Mouse (Mus musculus) CD4-positive, CD25-positive, alpha-beta regulatory T cell, adult 2 months (primary cell): ENCODE measurements at regions not wholly inside any gene's neighbourhood (a gene's known extent, or its start where the extent isn't known, plus 50 kb on each side); places are given as distances from the start of the nearest gene placed in this dataset.

Experiments
- DNase-seq: peaks from one replicate; pipeline ENCODE4 v3.0.0-alpha.2; 2012; ENCODE audit warnings: low read depth, low spot score

- DNase-seq, result no peak
These were observed 59.4 kb downstream of the Cox18 start for GRCm38 (mm10) chr5:90164434-90164833.

- DNase-seq, result no peak
These were observed 60.6 kb downstream of the Cox18 start for GRCm38 (mm10) chr5:90163033-90163859.

DNA sequence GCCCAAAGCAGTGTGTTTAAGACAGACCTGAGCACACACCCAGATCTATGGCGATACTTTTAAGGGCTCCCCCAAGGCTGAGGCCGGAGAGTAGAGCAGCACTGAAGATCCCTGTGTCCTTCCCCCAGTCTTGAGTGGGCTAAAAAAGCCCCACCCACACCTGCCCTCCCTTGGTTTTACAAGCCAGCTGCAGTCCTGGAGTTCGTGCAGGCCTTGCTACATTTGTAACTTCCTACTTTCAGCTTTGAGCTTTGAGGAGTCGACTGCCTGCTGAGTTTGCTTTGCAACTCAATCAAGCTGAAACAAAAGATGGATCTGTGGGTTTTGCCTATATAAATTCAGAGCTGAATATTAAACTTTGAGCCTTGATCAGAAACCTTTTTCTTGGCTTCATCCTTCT is 63.5 kb downstream of the Cox18 start:
- DNase-seq, result no peak

DNA sequence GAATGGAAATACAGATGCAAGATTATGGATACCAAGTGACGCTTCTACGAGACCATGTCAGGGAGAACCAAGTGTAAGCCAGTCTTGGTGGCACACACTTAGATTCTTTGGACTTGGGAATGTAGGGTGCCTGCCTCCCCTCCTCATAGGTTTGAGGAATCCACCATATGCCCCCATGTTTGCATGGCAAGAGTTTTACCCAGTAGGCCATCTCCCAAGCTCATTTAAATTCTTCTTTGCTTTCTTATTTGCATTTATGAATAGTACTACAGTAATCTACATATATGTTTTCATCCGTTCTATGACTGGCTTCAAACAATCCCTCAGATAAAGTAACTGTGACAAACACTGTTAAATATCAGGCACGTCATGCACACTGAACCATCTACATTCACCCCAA is 67.3 kb downstream of the Cox18 start:
- no peak for DNase-seq

DNA sequence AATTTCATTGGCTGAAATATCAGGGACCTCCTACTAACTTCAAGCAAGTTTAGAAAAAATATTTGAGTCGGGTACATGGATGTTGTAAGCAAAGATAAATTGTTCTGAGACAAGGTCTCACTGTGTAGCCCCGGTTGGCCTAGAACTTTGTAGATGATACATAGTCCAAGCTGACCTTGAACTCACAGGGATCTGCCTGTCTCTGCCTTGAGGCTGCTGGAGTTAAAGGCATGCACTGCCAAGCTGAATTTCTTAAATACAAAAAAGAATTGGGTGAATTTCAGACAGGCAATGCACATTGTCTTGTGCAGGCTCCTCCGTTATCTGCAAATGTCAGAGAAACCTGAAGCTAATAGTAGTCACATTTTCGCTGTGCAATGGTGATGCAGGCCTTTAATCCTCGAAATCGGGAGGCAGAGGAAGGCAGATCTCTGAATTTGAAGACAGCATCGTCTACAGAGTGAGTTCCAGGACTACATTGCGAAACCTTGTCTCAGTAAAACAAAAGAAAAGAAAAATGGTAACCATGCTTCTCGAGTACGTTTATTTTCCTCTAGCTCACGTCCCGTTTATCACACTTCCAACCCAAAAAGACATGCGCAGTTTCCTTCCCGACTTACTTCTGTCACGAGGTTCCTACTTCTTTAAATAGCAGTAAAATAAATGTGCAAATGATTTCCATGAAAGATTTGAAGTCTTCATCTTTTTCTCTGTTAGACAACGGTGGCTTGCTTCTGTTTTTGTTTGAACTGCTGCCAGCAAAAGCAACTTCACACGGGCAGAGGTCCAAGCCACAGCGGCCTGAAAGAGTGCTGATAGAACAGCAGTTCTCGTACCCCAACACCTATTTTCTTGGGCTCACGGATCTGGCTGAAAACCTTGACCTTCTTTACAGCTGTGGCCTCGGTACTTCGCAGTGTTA is 73.9 kb downstream of the Cox18 start:
- no peak for DNase-seq

- DNase-seq, result no peak
These were observed 87.8 kb downstream of the Cox18 start for GRCm38 (mm10) chr5:90135971-90136370.

DNA sequence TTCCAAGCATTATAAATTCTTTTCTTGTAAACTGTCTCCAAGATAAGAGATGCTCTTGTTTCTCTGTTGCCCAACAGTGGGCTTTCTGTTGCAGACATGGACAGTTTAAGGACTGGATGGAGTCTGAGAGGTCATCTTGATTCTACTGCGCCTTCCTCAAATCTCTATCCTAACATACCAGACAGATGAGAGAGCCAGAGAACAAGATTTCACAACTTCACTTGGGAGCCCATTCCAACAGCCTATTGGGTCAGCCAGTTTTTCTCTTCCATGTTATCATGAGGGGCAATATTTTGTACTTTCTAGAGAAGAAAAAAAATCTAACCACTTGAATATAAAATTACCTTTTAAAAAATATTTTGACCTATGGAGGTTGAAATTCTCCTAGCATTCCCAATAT is 116.8 kb downstream of the Cox18 start:
- DNase-seq, result no peak

GRCm38 (mm10) chr5:90104672-90105071 is 119.1 kb downstream of the Cox18 start:
- DNase-seq, result no peak

DNA sequence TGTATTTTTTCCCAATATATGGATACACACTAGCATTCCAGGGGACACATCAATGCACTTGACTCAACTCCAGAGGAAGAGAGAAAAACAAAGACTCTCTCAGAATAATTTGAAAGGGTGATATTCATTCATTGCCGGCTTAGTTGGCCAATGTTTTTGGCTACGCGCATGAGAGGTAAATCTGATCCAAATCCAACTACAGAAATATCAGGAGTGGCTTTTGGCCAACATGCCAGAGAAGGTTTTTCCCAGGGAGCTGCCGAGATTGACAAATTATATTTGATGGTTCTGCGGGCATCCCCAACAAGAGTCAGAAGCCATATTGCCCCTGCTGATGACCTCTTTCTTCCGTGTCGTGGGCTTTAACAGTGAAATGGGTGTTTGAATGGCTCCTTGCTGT is 135.3 kb downstream of the Cox18 start:
- DNase-seq, result no peak

- DNase-seq, result no peak
These were observed 137.3 kb downstream of the Cox18 start for GRCm38 (mm10) chr5:90086491-90086890.

- DNase-seq, result no peak
These were observed 146.7 kb downstream of the Cox18 start for GRCm38 (mm10) chr5:90077025-90077536.

DNA sequence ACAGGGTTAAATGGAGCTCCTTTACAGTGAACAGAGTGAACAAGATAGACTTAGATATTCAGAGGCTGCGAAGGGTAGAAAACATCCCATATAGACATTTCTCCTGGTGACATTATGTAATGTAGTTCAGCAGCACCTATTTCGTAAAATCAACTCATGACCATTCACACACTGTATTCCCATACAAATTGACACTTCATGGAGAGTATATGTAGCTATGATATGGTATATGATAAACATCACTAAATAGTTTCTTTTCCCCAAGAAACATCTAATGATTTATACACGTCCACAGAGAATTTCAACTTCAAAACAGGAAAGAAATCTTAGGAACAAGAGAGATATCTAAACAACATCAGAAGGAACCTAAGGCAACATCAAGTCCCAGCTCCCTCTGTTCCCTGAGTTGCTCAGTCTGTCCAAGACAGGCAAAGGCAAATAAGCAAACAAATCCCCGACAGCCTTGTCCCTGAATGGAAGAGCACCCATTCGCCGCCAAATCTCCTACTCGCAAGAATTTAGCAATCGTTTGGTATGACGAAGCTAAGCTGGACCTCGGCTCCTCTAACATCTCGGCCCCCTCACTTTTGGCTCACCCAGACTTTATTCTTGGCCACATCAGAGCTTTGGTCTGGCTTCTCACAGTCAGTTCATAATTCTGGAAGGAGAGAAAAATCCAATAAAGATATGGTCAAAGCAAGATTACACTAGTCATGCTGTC is 148.0 kb downstream of the Cox18 start:
- no peak for DNase-seq

DNA sequence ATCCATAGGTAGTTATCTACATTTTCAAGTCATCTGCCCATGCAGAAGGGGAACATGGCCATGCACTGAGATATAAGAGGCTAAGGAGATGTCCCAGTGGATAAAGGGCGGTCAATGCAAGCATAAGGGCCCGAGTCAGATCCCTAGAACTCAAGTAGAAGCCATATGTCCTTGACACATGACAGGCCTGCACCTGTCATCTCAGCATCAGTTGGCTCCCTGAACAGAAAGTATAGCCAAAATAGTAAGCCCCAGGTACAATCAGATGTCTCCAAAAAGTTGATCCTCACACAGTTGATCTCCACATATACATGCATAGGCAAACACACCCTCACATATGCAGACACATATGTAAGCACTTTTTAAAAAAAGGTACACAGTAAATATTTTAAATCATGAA is 152.0 kb downstream of the Cox18 start:
- no peak for DNase-seq

DNA sequence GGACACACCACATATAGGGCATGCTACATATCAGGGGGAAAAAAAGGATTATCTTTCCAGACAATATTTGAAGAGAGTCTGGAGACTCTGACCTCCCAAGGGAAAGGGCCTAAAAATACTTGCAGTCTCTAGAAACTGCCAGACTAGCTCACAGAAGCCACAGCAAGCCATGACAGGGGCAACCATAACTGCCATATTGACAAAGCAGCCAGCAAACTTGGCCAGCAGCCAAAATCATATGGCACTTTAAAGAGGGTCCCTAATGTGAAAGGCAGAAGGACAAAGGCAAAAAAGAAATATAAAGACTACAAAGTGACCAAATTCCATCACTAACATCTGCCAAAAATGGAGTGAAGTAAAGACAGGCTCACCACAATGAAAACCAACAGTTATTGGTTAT is 155.2 kb downstream of the Cox18 start:
- no peak for DNase-seq

DNA sequence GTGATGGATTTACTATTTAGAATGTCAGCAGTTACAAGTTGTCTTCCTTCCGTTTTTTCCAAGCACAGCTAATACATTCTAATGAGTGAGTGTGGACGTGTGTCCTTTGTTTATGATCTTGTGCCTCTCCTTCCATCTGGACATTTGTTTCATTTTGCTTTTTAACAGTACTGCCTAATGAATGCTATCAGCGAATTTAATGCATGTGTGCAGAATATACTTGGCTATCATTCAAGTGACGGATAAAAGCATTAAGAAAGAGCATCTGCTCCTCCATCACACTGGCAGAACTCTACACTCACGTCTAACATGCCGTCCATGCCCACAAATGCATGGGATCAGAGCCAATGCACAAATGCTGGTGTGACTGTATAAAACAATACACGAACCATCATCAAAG is 156.0 kb downstream of the Cox18 start:
- no peak for DNase-seq

GRCm38 (mm10) chr5:90065884-90066615 is 157.8 kb downstream of the Cox18 start:
- no peak for DNase-seq

DNA sequence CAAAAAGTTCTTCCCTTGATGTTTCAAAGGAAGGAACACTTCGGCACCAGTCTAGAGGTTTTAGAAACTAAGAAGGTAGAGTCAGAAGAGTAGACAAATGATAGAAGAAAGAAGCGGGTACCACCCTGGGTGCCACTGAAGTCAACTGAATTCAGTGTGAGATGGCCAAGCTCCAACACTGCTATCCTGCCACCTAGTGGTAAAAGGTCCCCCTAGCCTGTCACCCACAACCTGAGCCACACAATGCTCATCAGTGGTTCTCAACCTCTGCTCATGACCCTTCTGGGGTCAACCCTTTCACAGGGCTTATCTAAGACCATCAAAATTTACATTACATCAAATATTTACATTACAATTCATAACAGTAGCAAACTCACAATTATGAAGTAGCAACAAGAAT is 168.1 kb downstream of the Cox18 start:
- peak; percentile 2 for DNase-seq

- DNase-seq, result no peak
These were observed 169.4 kb upstream of the Adamts3 start for GRCm38 (mm10) chr5:90052516-90052915.

DNA sequence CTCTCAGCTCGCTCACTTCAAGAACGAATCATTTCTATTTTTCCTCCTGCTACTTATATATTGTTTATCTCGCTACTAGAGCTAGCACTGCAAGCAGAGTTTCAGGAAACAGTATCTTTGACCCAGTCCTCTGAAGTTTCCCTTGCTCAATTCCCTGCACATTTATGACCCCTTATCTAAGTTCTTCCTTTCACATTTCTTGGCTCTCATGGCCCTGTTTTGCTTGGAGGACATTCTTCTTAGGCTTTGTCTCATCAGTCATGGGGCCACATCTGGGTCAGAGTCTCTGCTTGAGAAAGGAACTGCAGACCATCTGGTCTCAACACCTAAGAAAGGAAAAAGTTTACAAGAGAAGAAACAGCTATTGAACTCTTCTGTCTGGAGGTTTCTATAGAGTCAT is 166.7 kb upstream of the Adamts3 start:
- no peak for DNase-seq

DNA sequence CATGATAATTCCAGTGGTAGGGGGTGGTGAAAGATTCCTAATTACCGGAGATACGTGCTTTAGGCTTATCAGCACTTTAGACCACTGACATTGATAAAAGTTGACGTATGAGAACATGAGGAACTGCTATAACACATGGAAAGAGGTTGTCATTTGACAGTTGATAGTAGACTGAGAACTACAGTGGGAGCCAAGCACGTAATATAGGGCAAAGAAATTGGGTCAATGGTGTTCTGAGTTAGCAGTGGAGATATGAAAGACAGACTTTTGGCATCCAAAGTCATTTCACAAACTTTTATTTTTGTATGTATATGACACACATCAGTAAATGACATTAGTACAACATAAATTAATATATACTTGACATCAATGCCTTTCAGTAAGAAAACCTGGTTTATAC is 159.6 kb upstream of the Adamts3 start:
- DNase-seq, result no peak

GRCm38 (mm10) chr5:90033103-90033502 is 150.0 kb upstream of the Adamts3 start:
- no peak for DNase-seq
